Mouse (Mus musculus): ENCODE results near the gene Rasa2.

Gene Rasa2

DNA sequence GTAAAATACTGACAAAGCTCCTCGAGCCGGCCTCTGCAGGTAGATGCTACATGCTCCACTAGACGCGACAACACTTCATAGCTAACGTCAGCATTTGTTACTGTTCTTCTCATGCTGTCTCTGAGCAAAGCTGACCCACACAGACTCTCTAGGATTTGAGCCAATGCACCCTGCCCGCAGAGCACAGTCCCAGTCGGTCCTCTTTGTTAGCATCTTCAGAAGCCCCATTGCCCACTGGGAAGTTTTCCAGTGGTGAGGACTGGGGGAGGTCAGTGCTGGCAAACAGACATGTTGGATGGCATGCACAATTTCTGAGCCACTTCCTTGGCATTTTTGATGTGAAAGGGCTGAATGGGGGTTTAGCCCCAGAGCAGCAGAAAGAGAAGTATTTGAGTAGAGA is 8.0 kb upstream of the Rasa2 start:
- DNase-seq (ENCODE audit: low read depth, low spot score), result no peak

DNA sequence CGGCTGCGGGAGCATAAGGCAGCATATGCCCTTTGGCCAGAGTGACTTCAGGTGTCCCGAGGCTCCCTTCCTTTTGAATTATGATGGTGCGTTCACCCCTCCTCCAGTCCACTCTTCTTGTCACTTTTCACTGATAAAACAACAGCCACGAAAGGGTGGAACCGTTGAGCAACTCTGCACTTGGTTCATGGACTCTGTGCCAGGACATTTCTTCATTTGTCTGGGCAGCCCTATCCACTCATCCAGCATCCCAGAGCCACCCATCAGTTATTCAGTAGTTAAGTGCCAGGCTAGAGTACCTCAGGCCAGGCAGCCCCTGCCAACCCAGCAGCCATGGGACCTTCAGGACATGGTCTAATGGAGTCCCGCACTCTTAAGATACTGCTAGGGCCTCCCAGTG is 7.1 kb upstream of the Rasa2 start:
- DNase-seq (ENCODE audit: low read depth, low spot score), result no peak

DNA sequence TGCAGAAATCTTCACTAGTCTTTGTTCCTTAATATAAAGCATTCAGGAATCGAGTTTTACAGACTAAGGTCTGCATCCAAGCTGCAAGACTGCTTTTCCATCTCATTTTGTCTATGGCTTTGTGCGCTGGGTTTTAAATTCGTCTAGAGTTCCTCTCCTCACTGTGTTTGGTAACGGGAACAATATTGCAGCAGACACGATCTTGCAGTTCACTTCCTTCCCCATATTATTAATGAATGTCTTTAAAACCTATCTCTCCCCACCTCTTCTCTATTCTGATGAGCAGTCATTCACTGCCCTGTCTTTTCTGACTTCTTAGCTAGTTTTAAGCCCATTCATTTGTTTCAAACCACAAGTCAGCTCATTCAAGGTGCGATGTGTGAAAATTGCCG is 5.7 kb upstream of the Rasa2 start:
- DNase-seq (ENCODE audit: low read depth, low spot score), result no peak

- no peak for DNase-seq (ENCODE audit: low read depth, low spot score)
Measured at GRCm38 (mm10) chr9:96636423-96637156, 5.2 kb upstream of the Rasa2 start.

DNA sequence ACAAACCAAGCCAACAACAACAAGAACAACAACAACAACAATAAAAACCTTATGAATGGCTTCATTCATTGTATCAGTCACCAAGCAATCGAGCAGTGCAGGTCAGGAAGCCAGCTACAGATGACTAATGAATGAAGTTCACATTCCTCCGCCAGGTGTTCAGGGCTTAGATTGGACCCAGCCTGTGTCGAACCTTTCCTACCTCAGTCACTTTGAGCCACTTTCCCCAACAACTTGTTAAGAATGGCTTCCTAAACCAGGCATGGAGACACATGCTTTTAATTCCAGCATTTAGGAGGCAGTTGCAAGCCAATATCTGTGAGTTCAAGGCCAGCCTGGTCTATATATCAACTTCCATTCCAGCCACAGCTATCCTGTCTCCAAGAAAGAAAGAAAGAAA is 4.5 kb upstream of the Rasa2 start:
- no peak for DNase-seq (ENCODE audit: low read depth, low spot score)

DNA sequence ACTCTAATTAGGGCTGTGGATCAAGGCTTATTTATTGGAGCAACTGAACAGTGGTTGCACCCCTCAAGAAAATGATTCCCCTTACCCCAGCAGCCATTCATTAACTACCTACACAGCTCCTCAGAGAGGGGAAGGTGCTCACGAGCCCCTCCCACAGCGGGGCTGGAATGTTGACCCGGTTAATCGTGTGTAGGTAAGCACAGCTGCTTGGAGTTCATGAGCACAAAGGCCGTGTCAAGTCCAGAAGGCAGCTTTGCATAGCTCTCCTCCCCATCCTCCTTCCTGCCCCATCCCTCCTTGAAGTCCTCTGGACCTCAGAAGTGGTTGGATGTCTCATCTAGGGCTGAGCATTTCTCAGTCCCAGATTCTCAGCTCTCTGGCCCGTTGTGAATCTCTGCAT is 3.8 kb upstream of the Rasa2 start:
- no peak for DNase-seq (ENCODE audit: low read depth, low spot score)

DNA sequence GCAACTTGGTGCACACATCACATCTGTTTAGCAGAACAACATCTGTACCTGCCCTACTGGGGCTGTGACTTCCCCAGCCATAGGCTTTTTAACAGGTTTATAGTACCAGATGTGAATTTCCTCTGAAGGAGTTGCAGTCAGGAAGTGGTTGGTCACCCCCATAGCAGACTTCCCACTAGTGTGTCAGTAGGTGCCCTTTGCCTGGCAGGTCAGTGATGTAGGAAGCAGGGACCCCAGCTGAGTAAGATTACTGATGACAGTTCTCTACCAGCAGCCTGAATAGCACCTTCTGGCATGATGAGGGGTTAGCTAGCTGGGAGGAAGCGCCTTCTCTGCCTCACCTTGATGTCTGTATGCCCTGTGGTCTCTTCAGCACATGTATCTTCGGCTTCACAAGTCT is 2.4 kb upstream of the Rasa2 start:
- DNase-seq (ENCODE audit: low read depth, low spot score), result no peak

DNA sequence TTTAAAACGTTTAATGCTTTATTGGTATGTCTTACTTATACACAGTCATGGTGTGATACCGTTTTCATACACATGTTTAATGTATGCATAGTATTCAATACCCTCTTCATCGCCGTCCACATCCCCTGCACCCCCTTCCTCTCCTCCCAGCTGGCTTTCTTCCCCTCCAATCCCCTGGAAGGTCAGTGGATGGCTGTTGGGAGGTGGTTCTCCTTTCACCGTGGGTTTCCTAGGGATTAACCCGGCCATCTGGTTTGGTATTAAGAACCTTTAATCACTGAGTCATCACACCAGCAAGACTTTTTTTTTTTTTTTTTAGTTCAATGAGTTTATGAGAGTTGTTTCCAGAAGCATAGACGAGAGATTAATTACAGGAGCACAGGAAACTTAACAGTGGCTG is 1.3 kb upstream of the Rasa2 start:
- DNase-seq (ENCODE audit: low read depth, low spot score), result no peak

GRCm38 (mm10) chr9:96632073-96632690 is 765 bp upstream of the Rasa2 start:
- DNase-seq (ENCODE audit: low read depth, low spot score), result no peak

GRCm38 (mm10) chr9:96630571-96631388 is 637 bp downstream of the Rasa2 start:
- peak; percentile 77 for DNase-seq (ENCODE audit: low read depth, low spot score)

- no peak for DNase-seq (ENCODE audit: low read depth, low spot score)
Measured at GRCm38 (mm10) chr9:96629151-96629550, 2.3 kb downstream of the Rasa2 start.

DNA sequence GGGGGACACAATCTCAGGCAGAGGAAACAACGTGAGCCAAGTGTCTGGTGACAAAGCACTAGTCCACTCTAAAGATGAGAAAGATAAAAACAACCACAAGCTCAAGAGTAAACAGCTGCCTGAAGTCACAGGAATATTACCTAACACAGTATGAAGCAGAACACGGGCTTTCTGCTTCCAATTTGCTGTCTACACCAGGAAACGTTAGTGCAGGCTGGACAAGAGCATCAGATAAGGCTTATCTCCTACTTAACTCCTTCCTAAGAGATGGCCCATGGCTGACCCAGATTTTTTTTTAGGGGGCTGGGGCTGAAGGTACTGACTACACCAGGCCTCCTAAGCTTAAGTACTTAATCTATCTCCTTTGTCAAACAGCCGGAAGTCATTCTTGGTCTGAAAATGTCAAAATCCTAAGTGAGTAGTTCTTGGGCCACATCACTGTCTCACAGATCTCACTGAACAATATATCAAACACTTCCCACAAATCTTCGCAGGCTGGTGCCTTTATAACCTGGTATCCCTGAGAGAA is 3.8 kb downstream of the Rasa2 start:
- DNase-seq (ENCODE audit: low read depth, low spot score), result peak; percentile 58

GRCm38 (mm10) chr9:96627042-96627441 is 4.4 kb downstream of the Rasa2 start:
- no peak for DNase-seq (ENCODE audit: low read depth, low spot score)

DNA sequence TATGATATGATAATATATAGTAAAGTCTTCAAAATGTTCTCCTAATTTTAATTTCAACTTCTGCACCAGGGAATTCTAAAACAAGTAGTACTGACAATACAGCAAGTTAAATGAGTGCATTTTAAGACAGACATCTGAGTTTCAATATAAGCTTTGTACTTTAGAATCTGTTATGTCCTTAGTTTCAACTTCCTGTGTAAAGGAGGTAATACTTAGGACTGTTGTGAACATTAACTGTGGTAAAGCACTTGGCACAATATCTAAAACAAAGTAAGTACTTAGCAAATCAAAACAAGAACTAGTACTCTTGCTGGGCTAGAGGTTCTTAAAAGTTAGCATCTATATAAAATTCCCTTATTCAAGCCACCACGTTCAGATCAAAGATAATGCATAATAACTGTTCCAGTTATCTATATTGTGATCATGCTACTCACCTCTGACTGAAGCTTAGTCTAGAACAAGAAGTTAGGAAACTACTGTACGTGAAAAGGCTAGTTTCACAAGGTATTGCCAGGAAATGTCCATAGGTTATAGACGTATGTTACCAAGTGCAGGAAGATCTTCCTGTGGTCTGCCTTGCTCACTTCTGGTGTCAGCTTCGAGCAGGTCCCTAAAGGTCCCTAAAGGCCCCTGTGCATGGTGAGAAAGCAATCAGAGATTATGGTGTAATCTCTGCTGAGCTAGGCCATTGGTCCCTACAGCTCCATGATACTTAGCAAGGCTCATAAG is 12.8 kb downstream of the Rasa2 start:
- no peak for DNase-seq (ENCODE audit: low read depth, low spot score)

DNA sequence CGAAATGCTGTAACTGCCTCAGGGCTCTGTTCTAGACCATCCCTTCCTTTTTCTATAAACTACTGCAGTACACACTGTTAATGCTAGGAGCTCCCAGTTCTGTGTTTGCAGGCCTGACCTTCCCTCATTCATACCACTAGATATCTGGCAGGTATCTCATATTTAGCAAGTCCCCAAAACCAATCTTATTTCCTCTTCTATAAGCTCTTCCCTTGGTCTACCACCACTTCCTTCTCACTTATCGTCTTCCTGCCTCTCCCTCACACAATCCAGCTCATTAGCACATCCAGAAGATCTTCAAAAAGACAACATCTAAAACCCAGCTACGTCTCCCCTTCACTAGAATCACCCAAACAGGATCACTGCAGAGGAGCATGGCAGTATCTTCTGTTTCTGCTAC is 19.1 kb downstream of the Rasa2 start:
- DNase-seq (ENCODE audit: low read depth, low spot score), result no peak

DNA sequence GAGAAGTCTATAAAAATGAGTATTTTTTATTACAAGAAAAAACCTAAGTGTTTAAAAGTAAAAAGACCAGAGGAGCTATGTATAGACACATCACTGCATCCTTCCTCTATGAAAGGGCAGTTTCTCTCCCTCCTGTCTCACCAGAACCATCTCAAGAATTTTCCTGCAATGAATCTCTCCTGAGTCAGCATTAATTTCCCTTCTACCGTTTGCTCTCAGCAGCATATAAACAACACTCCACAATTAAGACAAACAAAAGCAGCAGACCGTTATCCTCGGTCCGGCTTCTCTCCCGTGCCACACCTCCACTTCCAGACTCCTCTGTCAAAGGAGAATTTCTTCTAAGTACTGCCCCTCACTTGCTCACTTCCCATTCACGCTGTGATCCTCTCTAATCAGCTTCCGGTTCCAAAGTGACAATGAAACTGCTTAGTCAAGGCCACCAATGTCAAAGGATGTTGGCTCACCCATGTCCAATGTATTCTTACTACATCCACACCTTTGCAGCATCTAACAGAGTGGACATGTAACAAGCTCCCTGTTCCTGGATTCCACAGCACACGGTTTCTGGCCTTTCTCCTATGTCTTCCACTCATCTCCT is 19.6 kb downstream of the Rasa2 start:
- peak; percentile 77 for DNase-seq (ENCODE audit: low read depth, low spot score)

- no peak for DNase-seq (ENCODE audit: low read depth, low spot score)
Measured at GRCm38 (mm10) chr9:96610813-96611212, 20.6 kb downstream of the Rasa2 start.

DNA sequence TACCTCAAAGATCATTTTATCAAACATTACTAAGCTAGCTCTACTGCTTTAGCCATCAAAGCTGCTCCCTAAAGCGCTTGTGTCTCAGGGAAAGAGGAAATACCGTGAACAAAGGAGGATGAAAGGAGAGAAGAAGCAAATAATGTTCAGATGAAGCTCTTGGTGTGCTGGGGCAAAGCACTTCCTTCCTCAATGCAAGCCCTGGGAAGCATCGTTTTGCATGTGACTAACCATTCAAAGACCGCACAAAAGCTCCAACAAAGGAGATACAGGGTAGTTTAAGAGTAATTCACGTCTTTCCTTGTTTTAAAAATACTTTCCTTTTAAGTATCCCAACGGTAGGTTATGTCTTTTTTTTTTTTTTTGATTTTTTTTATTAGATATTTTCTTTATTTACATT is 28.0 kb downstream of the Rasa2 start:
- DNase-seq (ENCODE audit: low read depth, low spot score), result peak; percentile 79

- peak; percentile 46 for DNase-seq (ENCODE audit: low read depth, low spot score)
Measured at GRCm38 (mm10) chr9:96597899-96598298, 33.5 kb downstream of the Rasa2 start.

DNA sequence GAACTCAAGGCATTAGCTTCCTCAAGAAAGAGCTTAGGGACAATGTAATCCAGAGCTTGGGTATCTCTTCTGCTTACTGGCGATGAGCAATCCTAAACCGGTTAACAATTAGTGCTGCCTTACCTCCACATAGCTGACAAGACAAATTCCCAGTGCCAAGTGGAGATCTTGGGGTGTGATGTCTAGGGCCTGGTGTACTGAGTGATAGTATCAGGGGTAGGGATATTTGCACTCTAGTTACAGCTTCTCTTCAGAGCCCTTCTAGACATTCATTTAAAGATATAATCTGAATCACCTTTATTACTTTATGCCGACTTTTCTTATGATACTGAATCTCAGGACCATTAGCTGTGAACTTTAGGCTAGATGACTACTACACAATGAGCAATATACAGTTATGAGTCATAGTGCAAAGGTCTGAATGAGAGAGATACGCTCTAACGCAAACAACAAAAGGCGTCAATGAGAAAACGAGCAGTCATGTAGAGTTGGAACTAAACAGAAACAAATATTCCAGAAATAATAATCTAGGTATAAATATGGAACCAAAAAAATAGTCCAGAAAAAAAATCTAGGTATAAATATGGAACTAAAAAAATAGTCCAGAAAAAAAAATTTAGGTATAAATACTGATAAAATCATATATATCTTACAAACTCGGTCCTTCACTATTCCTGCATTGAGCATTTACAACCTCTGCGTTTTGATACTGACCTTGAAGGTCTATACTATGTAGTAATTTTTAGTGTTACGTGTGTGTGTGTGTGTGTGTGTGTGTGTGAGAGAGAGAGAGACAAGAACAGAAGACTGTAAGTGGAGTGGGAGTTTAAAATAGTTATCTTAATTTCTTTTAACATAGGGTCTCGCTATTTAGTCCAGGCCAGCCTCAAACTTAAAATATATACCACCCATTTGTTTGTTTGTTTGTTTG is 38.5 kb downstream of the Rasa2 start:
- DNase-seq (ENCODE audit: low read depth, low spot score), result no peak
